Mouse (Mus musculus): ENCODE results near the gene Syt13.

DNA sequence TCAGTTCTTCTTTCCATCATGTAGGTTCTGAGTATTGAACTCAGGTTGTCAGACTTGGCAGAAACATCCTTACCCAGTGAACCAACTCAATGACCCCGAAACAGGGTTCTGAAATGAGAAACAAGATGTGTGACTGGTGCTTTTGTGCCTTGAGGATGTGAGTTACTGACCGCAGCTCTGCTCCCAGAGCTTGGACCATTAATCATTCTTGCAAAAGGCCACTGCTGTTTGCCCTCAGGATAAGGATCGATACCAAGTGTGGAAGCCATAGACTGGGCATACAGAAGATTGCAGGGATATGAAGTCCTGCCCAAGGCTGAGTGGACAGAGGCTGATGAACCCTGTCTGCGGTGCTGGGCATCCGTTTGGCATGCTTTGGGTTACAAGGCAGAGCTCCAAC is 23.2 kb downstream of the Syt13 start:
- TF ChIP-seq POLR2A (IDR thresholded peaks at IDR 0.05; ENCODE audit: control insufficient read depth, low read depth, low read length): no peak
- no peak for TF ChIP-seq CTCF (IDR thresholded peaks at IDR 0.05; ENCODE audit: control insufficient read depth, insufficient read depth, insufficient replicate concordance, low read depth, low read length)

All from testis, adult 2 months (tissue).